Mouse (Mus musculus) stomach, adult 2 months (tissue): ENCODE data around the gene Tapbpl. TPM values are rescaled to one million over a fixed set of nuclear protein-coding genes. Genes with fewer than 3 reads are reported as not detected.

Source experiments
- polyA plus RNA-seq: library from polyadenylated mRNA; depleted of rRNA; stranded (reverse); fragments of >200 nt; gene quantifications from 2 replicates; pipeline ENCODE4 v1.2.3, GENCODE M21; 2012; rRNA removed

The Tapbpl gene
- 4.5 and 4.8 TPM in 2 replicates for polyA plus RNA-seq

GRCm38 (mm10) chr6:125231117-125232044 is at the start of gene Tapbpl:
TSS of gene Tapbpl (minus strand) at chr6:125231860.

GRCm38 (mm10) chr6:125236782-125237181 is 5.1 kb upstream of the Tapbpl start, which contains the start of gene Cd27:
TSS of gene Cd27 (minus strand) at chr6:125237010.

GRCm38 (mm10) chr6:125215148-125215954 is 16.3 kb downstream of the Tapbpl start, which contains the start of gene Vamp1:
TSS of gene Vamp1 (plus strand) at chr6:125215551.

GRCm38 (mm10) chr6:125191332-125192015 is 40.2 kb downstream of the Tapbpl start, which contains the start of the genes Ncapd2 and Mrpl51:
TSS of gene Ncapd2 (minus strand) at chr6:125191701.
TSS of gene Mrpl51 (plus strand) at chr6:125191801.

Other genes with a start within 250 kb of the Tapbpl start
- gene Pianp, start 235.2 kb downstream of the Tapbpl start, polyA plus RNA-seq, result 7.0 and 7.5 TPM in 2 replicates
- gene Zfp384, start 222.7 kb downstream of the Tapbpl start, polyA plus RNA-seq, result 24.5 and 29.6 TPM in 2 replicates
- 13.9 and 17.2 TPM in 2 replicates for gene Ing4, start 192.1 kb downstream of the Tapbpl start, polyA plus RNA-seq
- 8.2 and 12.1 TPM in 2 replicates for gene Acrbp, start 182.2 kb downstream of the Tapbpl start, polyA plus RNA-seq
- gene Lpar5, start 163.9 kb downstream of the Tapbpl start, polyA plus RNA-seq, result 27.0 and 30.5 TPM in 2 replicates
- gene Chd4, start 135.9 kb downstream of the Tapbpl start, polyA plus RNA-seq, result 17.1 and 18.8 TPM in 2 replicates
- gene Nop2, start 100.0 kb downstream of the Tapbpl start, polyA plus RNA-seq, result 3.1 and 4.1 TPM in 2 replicates
- gene Iffo1, start 86.6 kb downstream of the Tapbpl start, polyA plus RNA-seq, result 9.6 and 10.3 TPM in 2 replicates
- gene Gapdh, start 65.4 kb downstream of the Tapbpl start, polyA plus RNA-seq, result 1,141 and 2,470 TPM in 2 replicates
- gene Ncapd2, start 40.2 kb downstream of the Tapbpl start, polyA plus RNA-seq, result 21.9 and 24.8 TPM in 2 replicates
- 20.7 and 26.9 TPM in 2 replicates for gene Mrpl51, start 40.1 kb downstream of the Tapbpl start, polyA plus RNA-seq
- gene Vamp1, start 16.3 kb downstream of the Tapbpl start, polyA plus RNA-seq, result 5.5 and 6.3 TPM in 2 replicates
- 0.29 and 0.74 TPM in 2 replicates for gene Cd27, start 5.2 kb upstream of the Tapbpl start, polyA plus RNA-seq
- gene Tuba3a, start 54.2 kb upstream of the Tapbpl start, polyA plus RNA-seq, result 0.13 and 0.34 TPM in 2 replicates
- gene Ltbr, start 82.0 kb upstream of the Tapbpl start, polyA plus RNA-seq, result 93.4 and 123 TPM in 2 replicates
- 43.0 and 52.5 TPM in 2 replicates for gene Scnn1a, start 88.8 kb upstream of the Tapbpl start, polyA plus RNA-seq
- 77.9 and 83.3 TPM in 2 replicates for gene Tnfrsf1a, start 117.5 kb upstream of the Tapbpl start, polyA plus RNA-seq
- gene Plekhg6, start 148.9 kb upstream of the Tapbpl start, polyA plus RNA-seq, result 5.0 and 5.6 TPM in 2 replicates